Mouse (Mus musculus): Measurements from ENCODE around the gene Rb1. TPM values are rescaled to one million over a fixed set of nuclear protein-coding genes. Genes with fewer than 3 reads are reported as not detected.

Gene Rb1
- polyA plus RNA-seq, 1 experiment from 2014 or later: 30.2 TPM

DNA sequence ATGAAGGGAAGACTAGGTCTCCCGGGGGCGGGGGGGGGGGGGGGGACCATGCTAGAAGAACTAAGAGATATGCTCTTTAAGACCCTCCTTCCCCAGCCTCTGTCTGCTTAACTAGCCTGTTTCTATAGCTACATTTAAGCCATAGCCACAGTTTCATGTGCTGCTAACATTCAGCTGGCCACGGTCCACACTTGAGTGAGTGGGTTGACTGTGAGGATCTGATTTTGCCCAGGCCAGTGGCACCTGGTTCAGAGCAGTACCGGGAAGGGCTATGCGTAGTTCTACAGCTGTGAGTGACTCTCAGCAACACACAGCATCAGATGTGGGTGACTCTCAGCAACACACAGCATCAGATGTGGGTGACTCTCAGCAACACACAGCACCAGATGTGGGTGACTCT is 164.3 kb downstream of the Rb1 start:
- Histone ChIP-seq H3K27ac (no peak overlapping the region), H3K4me3 (no peak overlapping the region), H3K9me3 (no peaks in the 10 kb centered on the region), H3K4me1 (no peaks in the 10 kb centered on the region), H3K36me3 (replicated peaks) (peaks cover 11% of the 10 kb centered on the region), H3K27me3 (replicated peaks) (no peaks in the 10 kb centered on the region), H3K9ac (no peak overlapping the region), H3K4me2 (no peak overlapping the region)
- 97% methylated on average over 4 of the region's 5 CpGs for WGBS
- ATAC-seq (replicated peaks): no peak

DNA sequence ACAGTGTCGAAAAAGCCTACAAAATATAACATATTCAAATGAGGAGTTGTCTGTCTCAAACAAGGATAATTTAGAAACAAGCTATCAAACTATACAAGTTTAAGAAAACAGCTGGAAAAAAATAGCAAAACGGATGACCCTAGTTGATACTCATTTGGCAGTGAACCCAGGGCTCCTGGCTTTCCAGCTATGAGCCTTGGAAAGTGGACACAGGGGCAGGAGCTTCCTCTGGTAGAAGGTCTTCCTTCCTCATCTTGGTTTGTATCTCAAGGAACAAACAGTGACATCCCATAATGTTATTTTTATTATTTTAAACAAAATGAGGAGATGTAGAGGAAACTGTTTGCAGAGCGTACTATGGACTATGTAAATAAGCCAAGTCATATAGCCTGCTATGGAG is 177.5 kb downstream of the Rb1 start:
- Histone ChIP-seq H3K9ac (no peak overlapping the region), H3K4me2 (no peak overlapping the region), H3K27me3 (replicated peaks) (no peaks in the 10 kb centered on the region), H3K9me3 (no peaks in the 10 kb centered on the region), H3K36me3 (replicated peaks) (no peaks in the 10 kb centered on the region), H3K27ac (no peak overlapping the region), H3K4me1 (peaks cover 17% of the 10 kb centered on the region), H3K4me3 (no peak overlapping the region)
- ATAC-seq (replicated peaks): no peak
- 89% methylated on average over 3 of the region's 3 CpGs for WGBS

DNA sequence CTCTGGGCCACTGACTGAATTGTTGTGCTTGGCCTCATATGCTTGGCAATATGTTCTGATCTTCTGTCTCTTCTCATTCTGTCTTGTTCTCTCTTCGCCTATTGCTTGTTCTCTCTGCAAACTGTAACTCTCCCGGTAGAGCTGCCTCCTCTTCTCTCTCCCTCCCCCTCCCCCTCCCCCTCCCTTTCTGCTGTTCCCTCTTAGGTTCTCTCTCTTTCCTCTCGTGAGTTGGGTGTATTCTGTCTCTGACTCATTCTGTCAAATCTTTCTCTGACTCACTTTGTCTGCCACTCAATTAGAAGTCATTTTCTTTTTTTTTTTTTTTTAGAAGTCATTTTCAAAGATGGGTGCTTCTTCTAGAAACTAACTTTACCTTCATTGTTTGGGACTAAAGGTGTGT is 178.9 kb downstream of the Rb1 start:
- H3K9me3 ChIP-seq: no peaks in the 10 kb centered on the region
- ATAC-seq (replicated peaks): no peak
- H3K9ac ChIP-seq: no peak overlapping the region
- H3K4me1 ChIP-seq: peaks cover 26% of the 10 kb centered on the region
- H3K4me2 ChIP-seq: no peak overlapping the region
- H3K27ac ChIP-seq: no peak overlapping the region
- no peaks in the 10 kb centered on the region for H3K27me3 ChIP-seq (replicated peaks)
- no peak overlapping the region for H3K4me3 ChIP-seq
- WGBS: 75% methylated on average over 3 of the region's 3 CpGs
- no peaks in the 10 kb centered on the region for H3K36me3 ChIP-seq (replicated peaks)

DNA sequence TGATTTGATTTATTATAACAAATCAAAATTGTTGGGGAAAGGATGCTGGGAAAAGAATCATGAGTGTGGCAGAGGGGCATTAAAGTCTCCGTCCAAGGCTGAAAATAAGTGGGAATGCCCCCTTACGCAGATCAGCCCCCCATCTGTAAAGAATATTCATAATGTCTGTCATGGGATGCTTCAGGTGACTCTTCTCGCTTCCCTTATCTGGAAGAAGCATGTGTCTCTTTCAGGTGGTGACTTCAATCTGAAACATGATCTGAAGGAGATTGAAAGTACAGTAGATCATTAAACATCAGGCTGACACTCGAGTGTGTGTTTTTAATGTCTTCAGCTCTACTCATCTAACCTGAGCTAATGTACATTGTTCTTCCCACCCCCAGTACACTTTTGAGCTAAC is 180.1 kb downstream of the Rb1 start:
- H3K9me3 ChIP-seq: no peaks in the 10 kb centered on the region
- H3K4me2 ChIP-seq: no peak overlapping the region
- WGBS: 95% methylated on average over 4 of the region's 4 CpGs
- H3K4me1 ChIP-seq: peaks cover 27% of the 10 kb centered on the region
- H3K27me3 ChIP-seq (replicated peaks): no peaks in the 10 kb centered on the region
- H3K27ac ChIP-seq: no peak overlapping the region
- H3K36me3 ChIP-seq (replicated peaks): no peaks in the 10 kb centered on the region
- no peak for ATAC-seq (replicated peaks)
- no peak overlapping the region for H3K9ac ChIP-seq
- no peak overlapping the region for H3K4me3 ChIP-seq

DNA sequence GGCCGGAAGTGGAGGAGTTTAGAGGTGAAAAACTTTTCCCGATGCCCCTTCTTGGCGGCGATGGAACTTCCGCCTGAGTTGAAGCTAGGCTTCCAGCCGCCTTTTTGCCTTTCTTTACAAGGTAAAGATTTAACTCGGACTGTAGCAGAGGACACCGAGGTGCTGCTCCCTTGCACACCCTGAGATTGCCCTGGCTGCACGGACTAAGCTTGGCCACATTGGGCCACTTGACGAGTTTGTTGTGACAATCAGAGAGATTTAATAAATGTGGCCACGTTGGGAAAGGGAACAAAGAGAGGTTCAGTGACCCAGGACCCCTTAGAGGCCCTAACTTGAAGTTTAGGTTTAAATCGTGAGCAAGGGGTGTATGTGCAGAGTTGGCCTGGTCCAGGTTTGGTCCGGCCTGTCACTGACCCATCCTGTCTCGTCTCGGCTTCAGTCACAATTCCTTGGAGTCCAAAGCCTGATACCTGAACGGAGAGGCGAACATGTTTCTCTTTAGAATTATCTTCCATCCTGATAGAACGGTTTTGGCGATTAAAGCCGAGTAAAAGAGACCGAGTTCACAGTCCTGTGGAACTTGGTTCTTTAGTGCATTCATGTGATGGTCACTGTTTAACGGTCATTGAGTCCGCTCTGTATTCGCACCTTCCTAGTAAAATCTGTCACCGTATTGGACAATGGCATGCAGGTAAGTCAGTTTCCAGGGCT is 181.8 kb downstream of the Rb1 start:
- 34% methylated on average over 25 of the region's 25 CpGs for WGBS

DNA sequence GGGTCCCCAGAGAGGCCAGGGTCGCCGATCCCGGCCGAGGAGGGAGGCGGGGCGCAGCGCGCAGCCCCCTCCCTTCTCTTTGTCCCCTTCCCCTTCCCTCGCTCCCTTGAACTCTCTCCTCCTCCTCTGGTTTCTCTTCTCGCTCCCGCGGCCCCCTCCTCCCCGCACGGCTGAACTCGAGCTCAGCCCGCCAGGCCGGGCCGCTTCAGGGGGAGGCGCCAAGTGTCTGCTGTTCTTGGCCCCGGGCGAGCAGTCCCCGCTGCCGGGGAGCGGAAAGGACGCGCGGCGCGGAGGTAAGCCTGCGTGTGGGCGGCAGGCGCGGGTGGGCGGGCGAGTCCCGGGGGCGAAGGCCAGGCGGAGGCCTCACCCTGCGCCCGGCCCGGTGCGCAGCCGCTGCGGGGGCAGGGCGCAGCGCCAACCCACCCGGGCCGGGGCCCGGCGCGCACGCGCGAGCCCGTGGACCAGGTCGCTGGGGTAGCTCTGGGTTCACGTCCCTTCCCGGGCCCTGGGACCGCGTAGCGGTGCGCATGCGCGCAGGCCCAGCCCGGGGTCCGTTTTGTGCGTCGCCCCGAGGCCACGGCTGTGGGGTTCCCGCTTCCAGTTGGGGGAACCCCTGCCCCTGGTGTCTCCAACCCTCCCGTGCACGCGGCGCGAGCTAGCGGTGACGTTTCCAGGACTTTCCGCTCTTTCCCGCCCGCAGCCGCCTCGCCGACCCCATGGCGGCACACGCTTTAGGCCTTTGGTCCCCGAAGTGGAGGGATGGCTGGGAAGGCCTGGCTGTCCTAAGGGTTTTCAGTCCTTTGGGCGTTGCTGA is 182.5 kb downstream of the Rb1 start:
- H3K9ac ChIP-seq: peak overlapping the region; percentile 98
- ATAC-seq (replicated peaks): peak; percentile 96
- WGBS: under 1% methylated on average over 83 of the region's 88 CpGs
- no peaks in the 10 kb centered on the region for H3K9me3 ChIP-seq
- H3K4me1 ChIP-seq: peaks cover 27% of the 10 kb centered on the region
- H3K36me3 ChIP-seq (replicated peaks): no peaks in the 10 kb centered on the region
- no peaks in the 10 kb centered on the region for H3K27me3 ChIP-seq (replicated peaks)
- peak overlapping the region; percentile 82 for H3K4me2 ChIP-seq
- H3K27ac ChIP-seq: peak overlapping the region; percentile 99
- peak overlapping the region; percentile 92 for H3K4me3 ChIP-seq

More for the DNA sequence above, 181.8 kb downstream of the Rb1 start:
- Histone ChIP-seq H3K27me3 (replicated peaks) (no peaks in the 10 kb centered on the region), H3K36me3 (replicated peaks) (no peaks in the 10 kb centered on the region), H3K27ac (peak overlapping the region; percentile 99), H3K4me2 (peak overlapping the region; percentile 82), H3K4me1 (peaks cover 27% of the 10 kb centered on the region), H3K9ac (peak overlapping the region; percentile 98), H3K9me3 (no peaks in the 10 kb centered on the region), H3K4me3 (peak overlapping the region; percentile 92)
- peak; percentile 32 for ATAC-seq (replicated peaks)

DNA sequence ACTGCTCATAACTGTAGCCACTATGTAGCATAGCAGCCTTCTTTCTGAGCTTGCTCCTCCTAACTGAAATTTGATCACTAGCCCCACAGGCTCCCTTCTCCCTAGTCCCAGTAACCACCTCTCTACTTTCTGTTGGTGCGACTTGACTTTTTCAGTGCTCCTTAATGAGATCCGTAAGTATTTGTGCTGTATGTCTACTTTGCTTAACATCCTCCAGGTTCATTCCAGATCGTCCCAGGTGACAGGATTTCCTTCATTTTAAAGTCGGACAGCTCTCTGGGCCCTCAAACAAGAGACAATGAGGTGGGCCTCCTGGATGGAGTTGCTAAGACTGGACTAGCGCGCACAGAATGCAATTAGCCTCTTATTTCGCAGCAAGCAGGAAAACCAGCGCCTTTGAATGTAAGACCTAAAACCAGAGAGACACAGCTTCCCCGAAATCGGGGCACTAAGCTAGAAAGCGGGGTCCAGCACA is 183.2 kb downstream of the Rb1 start:
- Histone ChIP-seq H3K9me3 (no peaks in the 10 kb centered on the region), H3K36me3 (replicated peaks) (no peaks in the 10 kb centered on the region), H3K4me1 (peaks cover 27% of the 10 kb centered on the region), H3K9ac (peak overlapping the region; percentile 98), H3K4me3 (peak overlapping the region; percentile 92), H3K27ac (peak overlapping the region; percentile 99), H3K4me2 (peak overlapping the region; percentile 82), H3K27me3 (replicated peaks) (no peaks in the 10 kb centered on the region)
- under 1% methylated on average over 11 of the region's 11 CpGs for WGBS
- ATAC-seq (replicated peaks): peak; percentile 31

DNA sequence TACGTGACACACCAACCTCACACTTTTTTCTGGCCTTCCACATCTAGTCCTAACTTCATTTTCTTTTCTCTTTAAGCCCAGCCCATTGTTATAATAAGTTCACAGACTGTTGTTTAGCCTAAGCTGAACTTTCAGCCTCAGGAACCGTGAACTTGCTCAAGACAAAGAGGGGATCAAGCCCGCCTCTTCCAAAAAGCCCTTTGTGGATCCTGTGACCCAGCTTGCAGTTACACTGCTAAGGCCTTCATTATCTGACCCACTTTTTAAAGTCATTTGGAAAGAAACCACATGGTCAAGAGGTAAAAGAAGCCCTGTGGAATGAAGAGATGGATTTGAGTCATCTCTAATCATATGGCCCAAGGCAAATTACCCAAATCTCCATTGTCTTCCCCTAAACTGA is 183.8 kb downstream of the Rb1 start:
- peak overlapping the region; percentile 99 for H3K27ac ChIP-seq
- H3K4me2 ChIP-seq: peak overlapping the region; percentile 82; the same call in 1 of the 2 replicates
- no peaks in the 10 kb centered on the region for H3K27me3 ChIP-seq (replicated peaks)
- H3K36me3 ChIP-seq (replicated peaks): no peaks in the 10 kb centered on the region
- no peak overlapping the region for H3K4me3 ChIP-seq
- ATAC-seq (replicated peaks): no peak
- H3K4me1 ChIP-seq: peaks cover 27% of the 10 kb centered on the region
- no peak overlapping the region; the same call in 1 of the 2 replicates for H3K9ac ChIP-seq
- no peaks in the 10 kb centered on the region for H3K9me3 ChIP-seq
- WGBS: 39% methylated on average over 3 of the region's 3 CpGs

DNA sequence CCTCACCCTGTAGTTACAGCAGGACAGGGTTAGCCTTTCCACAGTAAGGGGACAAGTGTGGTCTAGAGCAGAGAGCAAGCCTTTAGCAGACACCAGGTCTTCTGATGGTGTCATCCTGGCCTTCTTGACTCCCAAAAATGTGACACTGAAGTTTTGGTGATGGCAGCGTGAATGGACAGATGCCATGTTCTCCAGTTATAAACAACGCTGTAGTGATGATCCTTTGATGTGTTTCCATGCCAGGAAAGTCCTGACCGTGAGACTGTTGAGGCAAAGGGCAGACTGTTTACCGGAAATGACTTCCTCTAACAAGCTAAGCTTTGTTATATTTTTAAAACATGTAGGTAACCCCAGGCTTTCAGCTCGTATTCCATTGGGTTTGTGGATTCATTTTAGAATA is 185.8 kb downstream of the Rb1 start:
- Histone ChIP-seq H3K36me3 (replicated peaks) (no peaks in the 10 kb centered on the region), H3K27me3 (replicated peaks) (no peaks in the 10 kb centered on the region)

DNA sequence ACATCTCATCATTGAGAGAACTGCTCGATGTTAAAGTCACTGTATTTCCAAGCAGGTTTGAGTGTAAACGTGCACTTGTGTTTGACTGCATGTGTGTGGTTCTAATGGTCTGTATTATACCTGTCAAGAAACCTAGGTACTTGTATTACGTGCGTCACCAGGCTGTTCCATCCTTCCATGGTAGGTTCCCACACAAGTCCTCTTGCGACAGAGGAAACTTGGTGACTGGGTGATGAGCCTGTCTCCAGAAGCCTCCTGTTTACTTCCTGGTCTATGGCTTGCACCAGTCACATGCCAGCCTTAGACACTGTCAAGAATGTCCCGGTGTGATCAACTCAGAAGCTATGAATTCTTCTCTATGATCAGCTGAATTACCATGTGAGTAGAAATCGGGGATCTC is 187.1 kb downstream of the Rb1 start:
- no peak for ATAC-seq (replicated peaks)
- Histone ChIP-seq H3K9ac (no peak overlapping the region), H3K27me3 (replicated peaks) (no peaks in the 10 kb centered on the region), H3K4me2 (no peak overlapping the region), H3K9me3 (no peaks in the 10 kb centered on the region), H3K4me3 (no peak overlapping the region), H3K36me3 (replicated peaks) (no peaks in the 10 kb centered on the region), H3K4me1 (peaks cover 10% of the 10 kb centered on the region), H3K27ac (no peak overlapping the region)
- WGBS: 94% methylated on average over 7 of the region's 7 CpGs

More for the DNA sequence above, 185.8 kb downstream of the Rb1 start:
- no peak for ATAC-seq (replicated peaks)
- H3K4me2 ChIP-seq: no peak overlapping the region
- H3K9ac ChIP-seq: no peak overlapping the region
- no peak overlapping the region for H3K4me3 ChIP-seq
- no peak overlapping the region for H3K27ac ChIP-seq
- WGBS: 77% methylated on average over 5 of the region's 5 CpGs
- H3K4me1 ChIP-seq: peaks cover 23% of the 10 kb centered on the region
- H3K9me3 ChIP-seq: no peaks in the 10 kb centered on the region

DNA sequence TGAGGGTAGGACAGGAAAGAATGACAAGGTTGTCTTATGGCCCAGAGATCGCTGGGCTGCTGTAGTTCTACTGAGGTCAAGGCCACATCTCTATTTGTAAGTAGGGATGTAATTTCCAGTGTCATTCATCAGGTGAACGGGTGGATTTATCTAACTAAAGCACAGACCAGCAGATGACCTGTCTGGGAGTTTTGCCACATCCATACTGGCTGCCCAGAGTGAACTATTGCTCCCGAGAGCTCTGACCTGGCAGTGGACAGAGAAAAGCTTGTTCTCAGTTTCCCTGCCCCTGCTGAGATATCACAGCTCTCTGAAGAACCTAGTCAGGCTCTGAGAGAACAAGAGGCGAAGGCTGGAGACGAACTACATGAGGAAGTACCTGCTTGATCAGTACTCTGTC is 188.4 kb downstream of the Rb1 start:
- 80% methylated on average over 5 of the region's 5 CpGs for WGBS
- Histone ChIP-seq H3K9ac (no peak overlapping the region), H3K36me3 (replicated peaks) (no peaks in the 10 kb centered on the region), H3K4me3 (no peak overlapping the region), H3K4me2 (no peak overlapping the region), H3K27ac (no peak overlapping the region), H3K4me1 (peaks cover 6% of the 10 kb centered on the region), H3K9me3 (no peaks in the 10 kb centered on the region), H3K27me3 (replicated peaks) (no peaks in the 10 kb centered on the region)
- no peak for ATAC-seq (replicated peaks)
